Mouse (Mus musculus): ENCODE measurements around the gene 2310061I04Rik. TPM values are rescaled to one million over a fixed set of nuclear protein-coding genes. Genes with fewer than 3 reads are reported as not detected.

2310061I04Rik gene
- polyA plus RNA-seq, 1 experiment from 2014 or later: 29.0 TPM

GRCm38 (mm10) chr17:35865481-35866280, 31.6 kb downstream of the 2310061I04Rik start, which contains the start of gene Ppp1r18:
Gene Ppp1r18, plus strand, starts transcription at chr17:35865593.
- WGBS: under 1% methylated on average over 47 of the region's 48 CpGs
- peaks cover 79% of the 10 kb centered on the region for H3K4me1 ChIP-seq
- DNase-seq (ENCODE audit: low spot score): peak; percentile 92

GRCm38 (mm10) chr17:35864832-35865353, 32.3 kb downstream of the 2310061I04Rik start:
- Histone ChIP-seq H3K27ac (replicated peaks) (peak overlapping the region; percentile 99), H3K9me3 (replicated peaks) (no peaks in the 10 kb centered on the region), H3K4me1 (peaks cover 75% of the 10 kb centered on the region), H3K36me3 (peaks cover 38% of the 10 kb centered on the region), H3K4me3 (peak overlapping the region; percentile 82), H3K27me3 (ENCODE audit: low read depth, poor library complexity, severe bottlenecking) (no peaks in the 10 kb centered on the region)
- 21% methylated on average over 10 of the region's 10 CpGs for WGBS
- peak; percentile 27 for DNase-seq (ENCODE audit: low spot score)

More at GRCm38 (mm10) chr17:35865481-35866280, 31.6 kb downstream of the 2310061I04Rik start, which contains the start of gene Ppp1r18:
- Histone ChIP-seq H3K4me3 (peak within 1 kb of the TSS; percentile 82), H3K9me3 (replicated peaks) (peaks cover 3% of the 10 kb centered on the region; the same call in 1 of the 2 replicates), H3K27me3 (ENCODE audit: low read depth, poor library complexity, severe bottlenecking) (no peaks in the 10 kb centered on the region), H3K27ac (replicated peaks) (peak within 1 kb of the TSS; percentile 99), H3K36me3 (peaks cover 43% of the 10 kb centered on the region)

GRCm38 (mm10) chr17:35861198-35861857, 35.9 kb downstream of the 2310061I04Rik start, which contains the start of gene Nrm:
Gene Nrm, plus strand, starts transcription at chr17:35861318.
- DNase-seq (ENCODE audit: low spot score): peak; percentile 92
- Histone ChIP-seq H3K9me3 (replicated peaks) (no peaks in the 10 kb centered on the region), H3K4me3 (peak within 1 kb of the TSS; percentile 71), H3K27me3 (ENCODE audit: low read depth, poor library complexity, severe bottlenecking) (no peaks in the 10 kb centered on the region), H3K27ac (replicated peaks) (peak within 1 kb of the TSS; percentile 95), H3K36me3 (peaks cover 52% of the 10 kb centered on the region), H3K4me1 (peaks cover 39% of the 10 kb centered on the region)
- under 1% methylated on average over 47 of the region's 47 CpGs for WGBS

- no peak for DNase-seq (ENCODE audit: low spot score)
- Histone ChIP-seq H3K4me1 (peaks cover 36% of the 10 kb centered on the region), H3K36me3 (peaks cover 56% of the 10 kb centered on the region), H3K4me3 (peak overlapping the region; percentile 71), H3K27me3 (ENCODE audit: low read depth, poor library complexity, severe bottlenecking) (no peaks in the 10 kb centered on the region), H3K9me3 (replicated peaks) (no peaks in the 10 kb centered on the region), H3K27ac (replicated peaks) (peak overlapping the region; percentile 95)
- 8% methylated on average over 12 of the region's 12 CpGs for WGBS
Measured at GRCm38 (mm10) chr17:35860831-35861197, 36.4 kb downstream of the 2310061I04Rik start.

DNA sequence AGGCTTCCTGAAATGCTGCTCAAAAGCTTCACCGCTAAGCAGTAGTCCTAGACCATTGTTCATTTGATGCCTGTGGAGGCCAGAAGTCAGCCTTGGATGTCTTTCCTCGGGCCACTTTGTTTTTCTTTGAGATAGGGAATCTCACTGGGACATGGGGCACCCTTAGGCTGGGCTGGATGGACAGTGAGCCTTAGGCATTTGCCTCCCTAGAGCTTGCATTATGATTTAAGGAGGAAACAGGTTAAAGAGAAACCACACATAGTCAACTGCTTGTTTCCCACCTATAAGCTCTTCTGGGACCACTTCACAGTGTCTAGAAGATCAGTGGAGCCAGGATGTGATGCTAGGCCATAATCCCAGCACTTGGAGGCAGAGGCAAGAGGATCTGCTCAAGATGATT, 37.4 kb downstream of the 2310061I04Rik start:
- 0 out of 2 replicates have a peak overlapping the region, but pooled peaks have one; percentile 71 for H3K4me3 ChIP-seq
- no peak overlapping the region for H3K27ac ChIP-seq (replicated peaks)
- 68% methylated on average over 2 of the region's 2 CpGs for WGBS
- H3K4me1 ChIP-seq: peaks cover 26% of the 10 kb centered on the region
- peaks cover 64% of the 10 kb centered on the region for H3K36me3 ChIP-seq
- no peak for DNase-seq (ENCODE audit: low spot score)
- no peaks in the 10 kb centered on the region for H3K27me3 ChIP-seq (ENCODE audit: low read depth, poor library complexity, severe bottlenecking)
- no peaks in the 10 kb centered on the region for H3K9me3 ChIP-seq (replicated peaks)

GRCm38 (mm10) chr17:35859371-35859770, 37.9 kb downstream of the 2310061I04Rik start:
- H3K27me3 ChIP-seq (ENCODE audit: low read depth, poor library complexity, severe bottlenecking): no peaks in the 10 kb centered on the region
- peaks cover 22% of the 10 kb centered on the region for H3K4me1 ChIP-seq
- 85% methylated on average over 1 of the region's 1 CpGs for WGBS
- no peak overlapping the region for H3K27ac ChIP-seq (replicated peaks)
- H3K4me3 ChIP-seq: no peak overlapping the region
- H3K9me3 ChIP-seq (replicated peaks): no peaks in the 10 kb centered on the region
- peaks cover 66% of the 10 kb centered on the region for H3K36me3 ChIP-seq
- DNase-seq (ENCODE audit: low spot score): no peak

DNA sequence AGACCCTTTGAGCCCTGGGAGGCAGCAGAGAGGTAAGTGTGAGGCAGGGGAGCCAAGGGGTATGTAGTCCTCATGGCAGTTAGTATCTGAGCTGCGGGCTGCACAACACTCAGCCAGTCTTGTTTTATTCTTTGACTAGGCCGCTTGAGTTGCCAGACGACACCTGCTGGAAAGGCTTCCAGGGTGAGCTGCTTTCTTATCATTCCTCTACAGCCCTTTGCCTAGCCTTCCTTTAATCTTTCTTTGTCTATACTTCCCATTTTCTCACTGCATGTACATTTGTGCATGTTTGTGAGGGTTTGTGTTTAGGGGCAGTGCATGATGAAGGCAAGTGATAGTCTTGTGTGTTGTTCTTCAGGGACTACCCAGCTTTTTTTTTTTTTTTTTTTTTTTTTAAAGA, 46.3 kb downstream of the 2310061I04Rik start:
- no peak for DNase-seq (ENCODE audit: low spot score)
- Histone ChIP-seq H3K27ac (replicated peaks) (no peak overlapping the region), H3K36me3 (peaks cover 99% of the 10 kb centered on the region), H3K27me3 (ENCODE audit: low read depth, poor library complexity, severe bottlenecking) (no peaks in the 10 kb centered on the region), H3K9me3 (replicated peaks) (no peaks in the 10 kb centered on the region), H3K4me3 (no peak overlapping the region), H3K4me1 (no peaks in the 10 kb centered on the region)
- 91% methylated on average over 3 of the region's 3 CpGs for WGBS

GRCm38 (mm10) chr17:35848112-35848511, 49.1 kb downstream of the 2310061I04Rik start:
- Histone ChIP-seq H3K27ac (replicated peaks) (no peak overlapping the region), H3K9me3 (replicated peaks) (no peaks in the 10 kb centered on the region), H3K4me1 (peaks cover 2% of the 10 kb centered on the region), H3K36me3 (peaks cover 94% of the 10 kb centered on the region), H3K27me3 (ENCODE audit: low read depth, poor library complexity, severe bottlenecking) (no peaks in the 10 kb centered on the region), H3K4me3 (no peak overlapping the region; the same call in 1 of the 2 replicates)
- no peak for DNase-seq (ENCODE audit: low spot score)
- 76% methylated on average over 1 of the region's 1 CpGs for WGBS

DNA sequence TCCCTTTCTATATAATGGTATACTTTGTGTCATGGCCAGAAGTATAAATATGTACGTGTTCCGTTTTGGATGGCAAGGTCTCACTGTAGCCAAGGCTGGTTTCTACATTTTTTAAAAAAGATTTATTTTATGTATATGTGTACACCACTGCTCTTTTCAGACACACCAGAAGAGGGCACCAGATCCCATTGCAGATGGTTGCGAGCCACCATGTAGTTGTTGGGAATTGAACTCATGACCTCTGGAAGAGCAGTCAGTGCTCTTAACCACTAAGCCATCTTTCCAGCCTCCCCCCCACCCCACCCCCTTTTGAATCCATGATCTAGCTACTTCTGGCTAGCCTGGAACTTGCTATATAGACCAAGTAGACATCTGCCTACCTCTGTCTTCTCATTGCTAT, 53.7 kb downstream of the 2310061I04Rik start:
- no peaks in the 10 kb centered on the region for H3K27me3 ChIP-seq (ENCODE audit: low read depth, poor library complexity, severe bottlenecking)
- no peaks in the 10 kb centered on the region for H3K9me3 ChIP-seq (replicated peaks)
- H3K4me1 ChIP-seq: peaks cover 26% of the 10 kb centered on the region
- 97% methylated on average over 3 of the region's 3 CpGs for WGBS
- peak overlapping the region; percentile 70; the same call in 1 of the 2 replicates for H3K4me3 ChIP-seq
- peaks cover 48% of the 10 kb centered on the region for H3K36me3 ChIP-seq
- no peak overlapping the region for H3K27ac ChIP-seq (replicated peaks)
- no peak for DNase-seq (ENCODE audit: low spot score)

MicroRNAs within 50 kb of the gene (microRNA counts, 519-probe panel; counts per million panel counts)
- microRNA mmu-miR-1894-3p: not detected
- microRNA mmu-miR-1894-5p: not detected

Small RNA genes lying within 50 kb of the gene (microRNA-seq; reads per million reads assigned to microRNA genes)
- gene Gm28033 (2.1 reads per million), gene Mir1894 (not detected)

Other genes with a start within 250 kb of the 2310061I04Rik start
- gene Vars2, start 229.8 kb downstream of the 2310061I04Rik start, polyA plus RNA-seq (2016; fragmentation: Nextera tagmentation; extraction: Ambion mirVana): 19.3 and 20.6 TPM in 2 replicates
- 50.1 and 52.3 TPM in 2 replicates for gene Gtf2h4, start 223.7 kb downstream of the 2310061I04Rik start, polyA plus RNA-seq (2016; fragmentation: Nextera tagmentation; extraction: Ambion mirVana)
- 142 and 193 TPM in 2 replicates for gene Ddr1, start 192.8 kb downstream of the 2310061I04Rik start, polyA plus RNA-seq (2016; fragmentation: Nextera tagmentation; extraction: Ambion mirVana)
- gene Ier3, start 75.7 kb downstream of the 2310061I04Rik start, polyA plus RNA-seq (2016; fragmentation: Nextera tagmentation; extraction: Ambion mirVana): 3.0 and 3.7 TPM in 2 replicates
- 54.8 and 59.3 TPM in 2 replicates for gene Flot1, start 74.2 kb downstream of the 2310061I04Rik start, polyA plus RNA-seq (2016; fragmentation: Nextera tagmentation; extraction: Ambion mirVana)
- gene Tubb5, start 59.1 kb downstream of the 2310061I04Rik start, polyA plus RNA-seq (2016; fragmentation: Nextera tagmentation; extraction: Ambion mirVana): 1,574 and 1,617 TPM in 2 replicates
- gene Mdc1, start 55.9 kb downstream of the 2310061I04Rik start, polyA plus RNA-seq (2016; fragmentation: Nextera tagmentation; extraction: Ambion mirVana): 21.1 and 21.7 TPM in 2 replicates
- gene Nrm, start 36.1 kb downstream of the 2310061I04Rik start, polyA plus RNA-seq (2016; fragmentation: Nextera tagmentation; extraction: Ambion mirVana): 80.0 and 84.5 TPM in 2 replicates
- 21.8 and 27.6 TPM in 2 replicates for gene Ppp1r18, start 31.8 kb downstream of the 2310061I04Rik start, polyA plus RNA-seq (2016; fragmentation: Nextera tagmentation; extraction: Ambion mirVana)
- gene Dhx16, start 17.6 kb downstream of the 2310061I04Rik start, polyA plus RNA-seq (2016; fragmentation: Nextera tagmentation; extraction: Ambion mirVana): 51.6 and 54.3 TPM in 2 replicates
- 124 and 178 TPM in 2 replicates for gene Atat1, start 12.6 kb upstream of the 2310061I04Rik start, polyA plus RNA-seq (2016; fragmentation: Nextera tagmentation; extraction: Ambion mirVana)
- gene Mrps18b, start 19.0 kb upstream of the 2310061I04Rik start, polyA plus RNA-seq (2016; fragmentation: Nextera tagmentation; extraction: Ambion mirVana): 72.2 and 92.6 TPM in 2 replicates
- gene Ppp1r10, start 19.0 kb upstream of the 2310061I04Rik start, polyA plus RNA-seq (2016; fragmentation: Nextera tagmentation; extraction: Ambion mirVana): 58.8 and 63.3 TPM in 2 replicates
- 117 and 121 TPM in 2 replicates for gene Abcf1, start 72.3 kb upstream of the 2310061I04Rik start, polyA plus RNA-seq (2016; fragmentation: Nextera tagmentation; extraction: Ambion mirVana)
- 56.3 and 59.7 TPM in 2 replicates for gene Gnl1, start 82.4 kb upstream of the 2310061I04Rik start, polyA plus RNA-seq (2016; fragmentation: Nextera tagmentation; extraction: Ambion mirVana)
- gene Prr3, start 82.8 kb upstream of the 2310061I04Rik start, polyA plus RNA-seq (2016; fragmentation: Nextera tagmentation; extraction: Ambion mirVana): 45.3 and 50.1 TPM in 2 replicates
- 4.4 and 5.9 TPM in 2 replicates for gene H2-T24, start 123.1 kb upstream of the 2310061I04Rik start, polyA plus RNA-seq (2016; fragmentation: Nextera tagmentation; extraction: Ambion mirVana)
- 3.5 and 4.9 TPM in 2 replicates for gene H2-T23, start 135.4 kb upstream of the 2310061I04Rik start, polyA plus RNA-seq (2016; fragmentation: Nextera tagmentation; extraction: Ambion mirVana)
- gene H2-T22, start 145.3 kb upstream of the 2310061I04Rik start, polyA plus RNA-seq (2016; fragmentation: Nextera tagmentation; extraction: Ambion mirVana): 7.0 and 8.4 TPM in 2 replicates
- not detected in 2 replicates for gene Gm6034, start 145.5 kb upstream of the 2310061I04Rik start, polyA plus RNA-seq (2016; fragmentation: Nextera tagmentation; extraction: Ambion mirVana)
- gene Gm11127, start 160.9 kb upstream of the 2310061I04Rik start, polyA plus RNA-seq (2016; fragmentation: Nextera tagmentation; extraction: Ambion mirVana): not detected in 2 replicates
- gene Gm19684, start 224.2 kb upstream of the 2310061I04Rik start, polyA plus RNA-seq (2016; fragmentation: Nextera tagmentation; extraction: Ambion mirVana): not detected in 2 replicates
- not detected in 2 replicates for gene Gm7030, start 232.0 kb upstream of the 2310061I04Rik start, polyA plus RNA-seq (2016; fragmentation: Nextera tagmentation; extraction: Ambion mirVana)

Data from midbrain, embryonic 10.5 days (tissue).